Mouse (Mus musculus) thymus, postnatal 14 days (tissue): ENCODE measurements at regions not wholly inside any gene's neighbourhood (a gene's known extent, or its start where the extent isn't known, plus 50 kb on each side); places are given as distances from the start of the nearest gene placed in this dataset.

Experiments
- DNase-seq: peaks from one replicate; pipeline ENCODE4 v3.0.0; 2021

- no peak for DNase-seq
Measured at GRCm38 (mm10) chr2:173994301-173995073, 81.6 kb upstream of the Stx16 start.

- DNase-seq, result no peak
Measured at GRCm38 (mm10) chr2:174004666-174005065, 71.4 kb upstream of the Stx16 start.

- no peak for DNase-seq
Measured at GRCm38 (mm10) chr2:174007976-174008349, 68.1 kb upstream of the Stx16 start.

GRCm38 (mm10) chr2:174008350-174009218 is 67.5 kb upstream of the Stx16 start:
- no peak for DNase-seq

- DNase-seq, result no peak
Measured at GRCm38 (mm10) chr2:174010038-174010437, 66.1 kb upstream of the Stx16 start.

- no peak for DNase-seq
Measured at GRCm38 (mm10) chr2:174011399-174011798, 64.7 kb upstream of the Stx16 start.

- DNase-seq, result no peak
Measured at GRCm38 (mm10) chr2:174014361-174014760, 61.7 kb upstream of the Stx16 start.

- no peak for DNase-seq
Measured at GRCm38 (mm10) chr2:174015283-174015682, 60.8 kb upstream of the Stx16 start.

GRCm38 (mm10) chr2:174016068-174016467 is 60.0 kb upstream of the Stx16 start:
- DNase-seq, result no peak

- no peak for DNase-seq
Measured at GRCm38 (mm10) chr2:174017042-174017441, 59.1 kb upstream of the Stx16 start.

GRCm38 (mm10) chr2:174017596-174017995 is 58.5 kb upstream of the Stx16 start:
- DNase-seq, result no peak

- DNase-seq, result peak; percentile 40
Measured at GRCm38 (mm10) chr2:174018002-174018401, 58.1 kb upstream of the Stx16 start.

- no peak for DNase-seq
Measured at GRCm38 (mm10) chr2:174018986-174019385, 57.1 kb upstream of the Stx16 start.

- DNase-seq, result no peak
Measured at GRCm38 (mm10) chr2:174019970-174020369, 56.1 kb upstream of the Stx16 start.

GRCm38 (mm10) chr2:174020447-174020846 is 55.7 kb upstream of the Stx16 start:
- no peak for DNase-seq

GRCm38 (mm10) chr2:174021538-174021937 is 54.6 kb upstream of the Stx16 start:
- DNase-seq, result no peak

GRCm38 (mm10) chr2:174022292-174022691 is 53.8 kb upstream of the Stx16 start:
- DNase-seq, result no peak

- no peak for DNase-seq
Measured at GRCm38 (mm10) chr2:174025181-174025870, 50.8 kb upstream of the Stx16 start.
